In the genomic region with DNA sequence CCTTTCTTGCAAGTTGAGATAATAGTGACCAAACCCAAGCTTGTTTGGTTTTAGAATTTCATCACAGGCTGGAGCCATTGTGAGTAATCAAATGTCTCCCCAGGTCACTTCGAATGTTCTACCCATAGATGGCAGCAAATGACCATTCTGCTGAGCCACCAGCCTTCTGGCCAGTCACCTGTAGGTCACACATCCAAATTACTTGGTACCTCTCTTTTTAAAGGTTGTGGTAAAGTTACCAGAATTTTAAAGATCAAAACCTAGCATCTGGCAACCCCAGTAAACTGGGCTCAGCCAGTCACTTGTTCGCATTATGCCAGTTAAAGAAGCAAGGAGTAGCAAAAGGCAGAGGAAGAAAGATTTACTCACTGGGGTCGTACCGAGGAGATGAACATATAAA, we compare ENCODE assay signal across 9 mouse cellular contexts. TPM values are rescaled to one million over a fixed set of nuclear protein-coding genes. Genes with fewer than 3 reads are reported as not detected.
A peak's percentile ranks its signal among the peaks of the same experiment; 100 is the strongest.
DNase-seq lines count a peak whose midpoint lies in the region; ATAC-seq and TF ChIP-seq lines count a peak whose summit lies in the region.
"Had no signal": no experiment of that assay in that cellular context is flagged by ENCODE, and none has a peak within 500 bp of the region (broad histone marks: within the 10 kb centered on the region; RNA-seq: fewer than 3 reads in every experiment).

No protein-coding gene starts in this region.

- H3K9me3 ChIP-seq in ES-Bruce4 (replicated peaks; ENCODE audit: control insufficient read depth, insufficient read depth, low read length, poor library complexity, severe bottlenecking), result no peaks in the 10 kb centered on the region
- no peaks in the 10 kb centered on the region for H3K9me3 ChIP-seq in embryonic facial prominence, embryonic 11.5 days (replicated peaks; ENCODE audit: control insufficient read depth, low read length)
- H3K9me3 ChIP-seq in neural tube, embryonic 15.5 days (replicated peaks), result no peaks in the 10 kb centered on the region
- H3K9me3 ChIP-seq: midbrain, embryonic 12.5 days had no signal

- H3K4me1 ChIP-seq in ES-Bruce4 (ENCODE audit: control insufficient read depth, insufficient read depth, low read length), result no peaks in the 10 kb centered on the region
- H3K4me1 ChIP-seq in embryonic facial prominence, embryonic 11.5 days (ENCODE audit: control insufficient read depth, insufficient read depth, low read length), result no peaks in the 10 kb centered on the region
- H3K4me1 ChIP-seq in neural tube, embryonic 15.5 days, result 0 out of 2 replicates have a peak, but pooled peaks cover 6% of the 10 kb centered on the region

- no peak for ATAC-seq in embryonic facial prominence, embryonic 11.5 days (replicated peaks; ENCODE audit: insufficient number of reproducible peaks, low FRiP score, low TSS enrichment, low read depth)
- no peak for ATAC-seq in neural tube, embryonic 15.5 days (ENCODE audit: low FRiP score)

- no peaks in the 10 kb centered on the region for H3K36me3 ChIP-seq in ES-Bruce4 (ENCODE audit: control insufficient read depth, insufficient read depth, low read length, poor library complexity, severe bottlenecking)
- no peaks in the 10 kb centered on the region for H3K36me3 ChIP-seq in embryonic facial prominence, embryonic 11.5 days (replicated peaks; ENCODE audit: control insufficient read depth, insufficient read depth, low read depth, low read length)
- H3K36me3 ChIP-seq in neural tube, embryonic 15.5 days, result no peaks in the 10 kb centered on the region
- H3K36me3 ChIP-seq: midbrain, embryonic 12.5 days had no signal

- DNase-seq in layer of hippocampus, postnatal 10 days (ENCODE audit: low spot score in 2 of 2), result peak; percentile 60 to 66
- no peak for DNase-seq in layer of hippocampus, adult 9-10 months (ENCODE audit: low spot score)
- peak; percentile 51 to 73 for DNase-seq in adrenal gland, postnatal 36 days
- DNase-seq in embryonic facial prominence, embryonic 11.5 days (ENCODE audit: low spot score), result peak; percentile 72
- peak; percentile 65 for DNase-seq in kidney, postnatal 14 days
- DNase-seq in layer of hippocampus, adult 9-11 months, result no peak

- no peak overlapping the region for H3K4me3 ChIP-seq in ES-Bruce4 (ENCODE audit: low read depth, low read length)
- no peak overlapping the region for H3K4me3 ChIP-seq in embryonic facial prominence, embryonic 11.5 days (ENCODE audit: low read depth, low read length)
- no peak overlapping the region for H3K4me3 ChIP-seq in neural tube, embryonic 15.5 days (replicated peaks)
- H3K4me3 ChIP-seq: midbrain, embryonic 12.5 days had no signal

- no peak for TF ChIP-seq POLR2A in ES-Bruce4 (IDR thresholded peaks at IDR 0.05; ENCODE audit: insufficient read depth, low read length)

- WGBS in embryonic facial prominence, embryonic 11.5 days, result 66% methylated on average over 4 of the region's 4 CpGs
- 58% methylated on average over 4 of the region's 4 CpGs for WGBS in neural tube, embryonic 15.5 days

- no peak overlapping the region for H3K9ac ChIP-seq in ES-Bruce4 (ENCODE audit: low read depth, poor library complexity, severe bottlenecking)
- no peak overlapping the region for H3K9ac ChIP-seq in embryonic facial prominence, embryonic 11.5 days (replicated peaks; ENCODE audit: low read length)
- 0 out of 2 replicates have a peak overlapping the region, but pooled peaks have one; percentile 20 for H3K9ac ChIP-seq in neural tube, embryonic 15.5 days (replicated peaks)
- H3K9ac ChIP-seq: midbrain, embryonic 12.5 days had no signal

- H3K27ac ChIP-seq in ES-Bruce4 (ENCODE audit: insufficient read depth, low read length), result no peak overlapping the region
- H3K27ac ChIP-seq in embryonic facial prominence, embryonic 11.5 days (replicated peaks; ENCODE audit: low read depth, low read length), result no peak overlapping the region
- no peak overlapping the region for H3K27ac ChIP-seq in neural tube, embryonic 15.5 days (replicated peaks)
- H3K27ac ChIP-seq: midbrain, embryonic 12.5 days had no signal

- TF ChIP-seq CTCF in ES-Bruce4 (IDR thresholded peaks at IDR 0.05; ENCODE audit: low read depth, low read length), result peak; percentile 71

- H3K4me2 ChIP-seq in embryonic facial prominence, embryonic 11.5 days (ENCODE audit: low read depth, low read length), result no peak overlapping the region
- H3K4me2 ChIP-seq in neural tube, embryonic 15.5 days, result no peak overlapping the region
- H3K4me2 ChIP-seq: midbrain, embryonic 12.5 days had no signal

- TF ChIP-seq EP300 in ES-Bruce4 (IDR thresholded peaks at IDR 0.05; ENCODE audit: insufficient read depth, low read depth, low read length), result no peak

- H3K27me3 ChIP-seq in ES-Bruce4 (ENCODE audit: control insufficient read depth, insufficient read depth, low read length, poor library complexity, severe bottlenecking), result no peaks in the 10 kb centered on the region
- H3K27me3 ChIP-seq in embryonic facial prominence, embryonic 11.5 days (ENCODE audit: control insufficient read depth, insufficient read depth, low read length), result no peaks in the 10 kb centered on the region
- peaks cover 5% of the 10 kb centered on the region; the same call in 1 of the 2 replicates for H3K27me3 ChIP-seq in neural tube, embryonic 15.5 days (replicated peaks)
- H3K27me3 ChIP-seq: midbrain, embryonic 12.5 days had no signal

RNA-seq across cellular contexts. Expression of a gene that starts 19.6 kb away (rescaled TPM):
- total RNA-seq in layer of hippocampus, postnatal 10 days (2021), result 10 to 100 TPM; 33.4 to 37.8 TPM
- 1.6 and 1.9 TPM in 2 replicates for polyA plus RNA-seq in ES-Bruce4 (2011; ENCODE audit: insufficient read depth, insufficient read length, low read depth, missing spikeins)
- 1 to 10 TPM in 1 of 2 experiments, under 1 TPM in 1; 0.33 to 1.7 TPM for total RNA-seq in adrenal gland, postnatal 36 days (2021)
- 8.1 and 12.1 TPM in 2 replicates for polyA plus RNA-seq in embryonic facial prominence, embryonic 11.5 days (2014; fragmentation: Nextera tagmentation; extraction: Ambion mirVana)
- polyA plus RNA-seq in neural tube, embryonic 15.5 days (2015; fragmentation: Nextera tagmentation; extraction: Ambion mirVana), result 24.1 and 30.2 TPM in 2 replicates

RNA-seq across cellular contexts. Expression of a gene that starts 35.9 kb away (rescaled TPM):
- total RNA-seq in layer of hippocampus, postnatal 10 days (2021), result 10 to 100 TPM; 19.8 TPM
- polyA plus RNA-seq in ES-Bruce4 (2011; ENCODE audit: insufficient read depth, insufficient read length, low read depth, missing spikeins), result 6.1 and 7.8 TPM in 2 replicates
- total RNA-seq in adrenal gland, postnatal 36 days (2021), result 10 to 100 TPM; 37.6 to 40.5 TPM
- 12.8 and 14.9 TPM in 2 replicates for polyA plus RNA-seq in embryonic facial prominence, embryonic 11.5 days (2014; fragmentation: Nextera tagmentation; extraction: Ambion mirVana)
- 6.5 and 8.2 TPM in 2 replicates for polyA plus RNA-seq in neural tube, embryonic 15.5 days (2015; fragmentation: Nextera tagmentation; extraction: Ambion mirVana)

Comparison
In these comparisons a context has a peak if more than half of its experiments do, and no peak if none do; other contexts are left out.
1. DNase-seq: peak in layer of hippocampus, postnatal 10 days (2 of 2), adrenal gland, postnatal 36 days (2 of 2), embryonic facial prominence, embryonic 11.5 days (single experiment) and kidney, postnatal 14 days (single experiment); none in layer of hippocampus, adult 9-10 months (single experiment) and layer of hippocampus, adult 9-11 months (single experiment).